Mouse (Mus musculus): Measurements from ENCODE around the gene Syce2. TPM values are rescaled to one million over a fixed set of nuclear protein-coding genes. Genes with fewer than 3 reads are reported as not detected.

The Syce2 gene
- total and polyA plus RNA-seq, 2 experiments from 2014 or later: 0.15 to 9.7 TPM

- H3K27ac ChIP-seq (ENCODE audit: low read depth): no peak overlapping the region
- 0 out of 2 replicates have a peak, but pooled peaks have one; percentile 22 for TF ChIP-seq EP300 (IDR thresholded peaks at IDR 0.05; ENCODE audit: low read depth)
- no peak for TF ChIP-seq CTCF (IDR thresholded peaks at IDR 0.05; ENCODE audit: low read depth)
- H3K4me3 ChIP-seq (ENCODE audit: low read depth, low read length): no peak overlapping the region
- peaks cover 42% of the 10 kb centered on the region for H3K27me3 ChIP-seq (ENCODE audit: control insufficient read depth, insufficient read depth, low read length)
- ATAC-seq (ENCODE audit: insufficient read depth, low read depth): peak; percentile 81
- no peak overlapping the region for H3K9ac ChIP-seq (replicated peaks; ENCODE audit: low read depth, low read length)
- DNase-seq (ENCODE audit: low spot score): peak; percentile 76
- H3K36me3 ChIP-seq (replicated peaks; ENCODE audit: control insufficient read depth, insufficient read depth, low read length): no peaks in the 10 kb centered on the region
- WGBS: 13% methylated on average over 2 of the region's 2 CpGs
- H3K9me3 ChIP-seq (replicated peaks; ENCODE audit: control insufficient read depth, low read length): no peaks in the 10 kb centered on the region
- H3K4me1 ChIP-seq (ENCODE audit: control insufficient read depth, insufficient read depth): no peaks in the 10 kb centered on the region
- H3K4me2 ChIP-seq (ENCODE audit: low read depth, low read length): no peak overlapping the region
Observed at GRCm38 (mm10) chr8:84921596-84921995, 49.7 kb downstream of the Syce2 start.

GRCm38 (mm10) chr8:84925557-84925956, 53.6 kb downstream of the Syce2 start:
- WGBS: 47% methylated on average over 7 of the region's 7 CpGs
- Histone ChIP-seq H3K4me3 (ENCODE audit: low read depth, low read length) (no peak overlapping the region), H3K9ac (replicated peaks; ENCODE audit: low read depth, low read length) (no peak overlapping the region), H3K4me2 (ENCODE audit: low read depth, low read length) (no peak overlapping the region), H3K27me3 (ENCODE audit: control insufficient read depth, insufficient read depth, low read length) (peaks cover 44% of the 10 kb centered on the region), H3K9me3 (replicated peaks; ENCODE audit: control insufficient read depth, low read length) (no peaks in the 10 kb centered on the region), H3K27ac (ENCODE audit: low read depth) (no peak overlapping the region), H3K36me3 (replicated peaks; ENCODE audit: control insufficient read depth, insufficient read depth, low read length) (no peaks in the 10 kb centered on the region), H3K4me1 (ENCODE audit: control insufficient read depth, insufficient read depth) (no peaks in the 10 kb centered on the region)
- ATAC-seq (ENCODE audit: insufficient read depth, low read depth) (no peak), DNase-seq (ENCODE audit: low spot score) (no peak)
- TF ChIP-seq CTCF (IDR thresholded peaks at IDR 0.05; ENCODE audit: low read depth): no peak
- TF ChIP-seq EP300 (IDR thresholded peaks at IDR 0.05; ENCODE audit: low read depth): no peak

GRCm38 (mm10) chr8:84927513-84927912, 55.6 kb downstream of the Syce2 start:
- H3K27me3 ChIP-seq (ENCODE audit: control insufficient read depth, insufficient read depth, low read length): peaks cover 51% of the 10 kb centered on the region
- no peak for ATAC-seq (ENCODE audit: insufficient read depth, low read depth)

GRCm38 (mm10) chr8:84928456-84929306, 56.8 kb downstream of the Syce2 start:
- peak overlapping the region; percentile 55 for H3K4me2 ChIP-seq (ENCODE audit: low read depth, low read length)
- H3K9ac ChIP-seq (replicated peaks; ENCODE audit: low read depth, low read length): no peak overlapping the region
- H3K4me1 ChIP-seq (ENCODE audit: control insufficient read depth, insufficient read depth): no peaks in the 10 kb centered on the region
- ATAC-seq (ENCODE audit: insufficient read depth, low read depth) (peak; percentile 73; the same call in 1 of the 2 replicates), DNase-seq (ENCODE audit: low spot score) (no peak)
- no peaks in the 10 kb centered on the region for H3K9me3 ChIP-seq (replicated peaks; ENCODE audit: control insufficient read depth, low read length)
- H3K36me3 ChIP-seq (replicated peaks; ENCODE audit: control insufficient read depth, insufficient read depth, low read length): no peaks in the 10 kb centered on the region
- H3K27me3 ChIP-seq (ENCODE audit: control insufficient read depth, insufficient read depth, low read length): peaks cover 54% of the 10 kb centered on the region
- H3K27ac ChIP-seq (ENCODE audit: low read depth): no peak overlapping the region
- H3K4me3 ChIP-seq (ENCODE audit: low read depth, low read length): 0 out of 2 replicates have a peak overlapping the region, but pooled peaks have one; percentile 11
- TF ChIP-seq CTCF (IDR thresholded peaks at IDR 0.05; ENCODE audit: low read depth): peak; percentile 69
- TF ChIP-seq EP300 (IDR thresholded peaks at IDR 0.05; ENCODE audit: low read depth): no peak
- WGBS: 5% methylated on average over 47 of the region's 52 CpGs

More at GRCm38 (mm10) chr8:84927513-84927912, 55.6 kb downstream of the Syce2 start:
- no peak overlapping the region for H3K4me2 ChIP-seq (ENCODE audit: low read depth, low read length)
- H3K27ac ChIP-seq (ENCODE audit: low read depth): no peak overlapping the region
- DNase-seq (ENCODE audit: low spot score): no peak
- no peak overlapping the region for H3K9ac ChIP-seq (replicated peaks; ENCODE audit: low read depth, low read length)
- 81% methylated on average over 1 of the region's 1 CpGs for WGBS
- H3K4me3 ChIP-seq (ENCODE audit: low read depth, low read length): no peak overlapping the region
- no peaks in the 10 kb centered on the region for H3K36me3 ChIP-seq (replicated peaks; ENCODE audit: control insufficient read depth, insufficient read depth, low read length)
- no peaks in the 10 kb centered on the region for H3K9me3 ChIP-seq (replicated peaks; ENCODE audit: control insufficient read depth, low read length)
- H3K4me1 ChIP-seq (ENCODE audit: control insufficient read depth, insufficient read depth): no peaks in the 10 kb centered on the region
- no peak for TF ChIP-seq EP300 (IDR thresholded peaks at IDR 0.05; ENCODE audit: low read depth)
- no peak for TF ChIP-seq CTCF (IDR thresholded peaks at IDR 0.05; ENCODE audit: low read depth)

- Histone ChIP-seq H3K4me3 (ENCODE audit: low read depth, low read length) (no peak overlapping the region), H3K27ac (ENCODE audit: low read depth) (no peak overlapping the region), H3K27me3 (ENCODE audit: control insufficient read depth, insufficient read depth, low read length) (peaks cover 63% of the 10 kb centered on the region), H3K4me1 (ENCODE audit: control insufficient read depth, insufficient read depth) (no peaks in the 10 kb centered on the region), H3K4me2 (ENCODE audit: low read depth, low read length) (no peak overlapping the region), H3K9ac (replicated peaks; ENCODE audit: low read depth, low read length) (no peak overlapping the region), H3K36me3 (replicated peaks; ENCODE audit: control insufficient read depth, insufficient read depth, low read length) (no peaks in the 10 kb centered on the region), H3K9me3 (replicated peaks; ENCODE audit: control insufficient read depth, low read length) (no peaks in the 10 kb centered on the region)
- TF ChIP-seq CTCF (IDR thresholded peaks at IDR 0.05; ENCODE audit: low read depth) (no peak), EP300 (IDR thresholded peaks at IDR 0.05; ENCODE audit: low read depth) (no peak)
- ATAC-seq (ENCODE audit: insufficient read depth, low read depth): no peak
- no peak for DNase-seq (ENCODE audit: low spot score)
- WGBS: 80% methylated on average over 13 of the region's 13 CpGs
Observed at GRCm38 (mm10) chr8:84930582-84930981, 58.7 kb downstream of the Syce2 start.

Data from heart, postnatal 0 days (tissue).